Mouse (Mus musculus) midbrain, embryonic 11.5 days (tissue): Measurements from ENCODE around the gene Gdap1l1. TPM values are rescaled to one million over a fixed set of nuclear protein-coding genes. Genes with fewer than 3 reads are reported as not detected.

Experiments used
- ATAC-seq: fragments of 200-750 bp; cut with Nextera tagmentation; 2 replicates; pipeline ENCODE4 v1.8.0; 2017; ENCODE audit warnings: moderate TSS enrichment, moderate library complexity; ENCODE audit not compliant: low FRiP score
- DNase-seq: peaks from one replicate; pipeline ENCODE4 v3.0.0; 2015; ENCODE audit warnings: low spot score; ENCODE audit errors: missing footprints
- H3K27ac ChIP-seq: fragments of 300-500 bp; sonication (generic); 2 replicates; pipeline ENCODE4 v1.5.1; 2014; ENCODE audit warnings: low read depth, low read length
- H3K27me3 ChIP-seq: fragments of 300-500 bp; sonication (generic); 2 replicates; pipeline ENCODE4 v1.6.1; 2014; ENCODE audit warnings: mild to moderate bottlenecking, low read length, moderate library complexity, mixed read lengths; ENCODE audit not compliant: control insufficient read depth, insufficient read depth
- H3K36me3 ChIP-seq: fragments of 300-500 bp; sonication (generic); 2 replicates; pipeline ENCODE4 v1.6.1; 2014; ENCODE audit warnings: mild to moderate bottlenecking, low read length, moderate library complexity, mixed read lengths; ENCODE audit not compliant: control insufficient read depth, insufficient read depth
- H3K4me1 ChIP-seq: fragments of 300-500 bp; sonication (generic); 2 replicates; pipeline ENCODE4 v1.6.1; 2014; ENCODE audit warnings: low read length; ENCODE audit not compliant: control insufficient read depth, insufficient read depth
- H3K4me2 ChIP-seq: fragments of 300-500 bp; sonication (generic); 2 replicates; pipeline ENCODE4 v1.6.1; 2014; ENCODE audit warnings: mild to moderate bottlenecking, moderate library complexity
- H3K4me3 ChIP-seq: fragments of 300-500 bp; sonication (generic); 2 replicates; pipeline ENCODE4 v1.5.1; 2014; ENCODE audit warnings: low read depth, low read length
- H3K9ac ChIP-seq: fragments of 300-500 bp; sonication (generic); 2 replicates; pipeline ENCODE4 v1.6.1; 2014; ENCODE audit warnings: low read length
- H3K9me3 ChIP-seq: fragments of 300-500 bp; sonication (generic); 2 replicates; pipeline ENCODE4 v1.6.1; 2016; ENCODE audit warnings: low read length; ENCODE audit not compliant: control insufficient read depth
- WGBS: fragments of 180-500 bp; shearing (Covaris S2); extraction: QIAGEN DNeasy Blood & Tissue Kit; methylation state at CpG from one replicate; pipeline ENCODE4 v1.1.7; 2014; 5-methylcytosine and 5-hydroxymethylcytosine counted together
- polyA plus RNA-seq: library from polyadenylated mRNA; unstranded; fragments of >200 nt; fragmentation: Nextera tagmentation; extraction: Ambion mirVana; gene quantifications from 2 replicates; pipeline ENCODE4 v1.2.1, GENCODE M21; 2014

Gene Gdap1l1
- polyA plus RNA-seq, 1 experiment from 2014 or later, result 42.9 TPM

- ATAC-seq (peak; percentile 72; the same call in 1 of the 2 replicates), DNase-seq (peak; percentile 90)
- Histone ChIP-seq H3K27ac (no peak overlapping the region), H3K4me2 (peak overlapping the region; percentile 43), H3K27me3 (peaks cover 3% of the 10 kb centered on the region), H3K36me3 (no peaks in the 10 kb centered on the region), H3K4me1 (peaks cover 3% of the 10 kb centered on the region), H3K9me3 (no peaks in the 10 kb centered on the region), H3K9ac (peak overlapping the region; percentile 21), H3K4me3 (peak overlapping the region; percentile 21)
- WGBS, result under 1% methylated on average over 21 of the region's 21 CpGs
Observed at GRCm38 (mm10) chr2:163481539-163482029, 43.3 kb downstream of the Gdap1l1 start.

DNA sequence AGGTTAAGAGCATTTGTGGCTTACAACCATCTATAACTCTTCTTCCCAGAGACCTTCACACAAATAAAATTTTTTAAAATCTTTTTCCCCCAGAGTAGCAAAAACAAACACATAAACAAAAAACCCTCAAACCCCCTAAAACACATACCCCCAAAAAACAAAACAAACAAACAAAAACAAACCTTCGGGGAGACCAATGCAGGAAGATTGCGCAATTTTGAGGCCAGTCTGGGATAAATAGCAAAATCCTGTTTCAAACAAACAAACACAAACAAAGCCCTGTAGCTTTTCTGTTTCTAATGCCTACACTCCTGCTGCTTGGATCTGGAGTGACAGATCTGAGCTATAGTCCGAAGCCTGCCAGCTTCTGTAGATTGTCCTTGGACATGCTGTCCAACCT is 49.1 kb downstream of the Gdap1l1 start:
- H3K9ac ChIP-seq, result no peak overlapping the region
- H3K36me3 ChIP-seq, result no peaks in the 10 kb centered on the region
- no peak for ATAC-seq
- H3K27ac ChIP-seq, result no peak overlapping the region
- no peaks in the 10 kb centered on the region for H3K4me1 ChIP-seq
- H3K27me3 ChIP-seq, result no peaks in the 10 kb centered on the region
- no peak for DNase-seq
- no peak overlapping the region for H3K4me3 ChIP-seq
- no peaks in the 10 kb centered on the region for H3K9me3 ChIP-seq
- H3K4me2 ChIP-seq, result no peak overlapping the region
- 92% methylated on average over 3 of the region's 3 CpGs for WGBS

- 65% methylated on average over 5 of the region's 5 CpGs for WGBS
- ATAC-seq (no peak), DNase-seq (peak; percentile 57)
Observed at GRCm38 (mm10) chr2:163489725-163490291, 51.5 kb downstream of the Gdap1l1 start.

GRCm38 (mm10) chr2:163490656-163491055 is 52.4 kb downstream of the Gdap1l1 start:
- ATAC-seq (no peak), DNase-seq (peak; percentile 35)
- Histone ChIP-seq H3K4me3 (no peak overlapping the region), H3K27me3 (no peaks in the 10 kb centered on the region), H3K36me3 (no peaks in the 10 kb centered on the region), H3K4me2 (no peak overlapping the region), H3K9me3 (no peaks in the 10 kb centered on the region), H3K9ac (no peak overlapping the region), H3K4me1 (no peaks in the 10 kb centered on the region), H3K27ac (no peak overlapping the region)
- 91% methylated on average over 17 of the region's 17 CpGs for WGBS

More at GRCm38 (mm10) chr2:163489725-163490291, 51.5 kb downstream of the Gdap1l1 start:
- Histone ChIP-seq H3K27me3 (no peaks in the 10 kb centered on the region), H3K9me3 (no peaks in the 10 kb centered on the region), H3K9ac (no peak overlapping the region), H3K4me2 (no peak overlapping the region), H3K4me3 (no peak overlapping the region), H3K36me3 (no peaks in the 10 kb centered on the region), H3K4me1 (no peaks in the 10 kb centered on the region), H3K27ac (no peak overlapping the region)

GRCm38 (mm10) chr2:163491351-163491750 is 53.1 kb downstream of the Gdap1l1 start:
- no peaks in the 10 kb centered on the region for H3K4me1 ChIP-seq
- ATAC-seq (no peak), DNase-seq (no peak)
- WGBS, result 69% methylated on average over 7 of the region's 7 CpGs
- no peak overlapping the region for H3K9ac ChIP-seq
- H3K27me3 ChIP-seq, result no peaks in the 10 kb centered on the region
- H3K36me3 ChIP-seq, result no peaks in the 10 kb centered on the region
- no peak overlapping the region for H3K27ac ChIP-seq
- no peak overlapping the region for H3K4me2 ChIP-seq
- no peak overlapping the region for H3K4me3 ChIP-seq
- H3K9me3 ChIP-seq, result no peaks in the 10 kb centered on the region

DNA sequence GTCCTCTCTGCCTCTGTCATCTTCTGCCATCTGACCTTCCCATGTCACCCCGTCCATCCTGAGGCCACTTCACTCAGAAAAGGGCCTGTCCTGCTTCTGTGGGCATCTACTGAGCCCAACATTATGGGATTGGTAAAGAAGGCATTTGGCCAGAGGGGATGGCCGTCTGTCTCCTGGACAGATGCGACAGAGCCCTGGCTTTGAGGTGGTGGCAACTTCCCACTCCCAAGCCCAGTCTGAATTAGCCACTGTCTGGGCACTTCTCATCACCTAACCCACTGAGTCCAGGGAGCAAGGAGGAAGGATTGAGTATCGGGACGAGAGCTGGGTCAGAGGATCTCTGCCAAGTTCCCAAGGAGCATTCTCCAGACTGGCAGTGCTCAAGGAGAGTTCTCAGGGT is 53.7 kb downstream of the Gdap1l1 start, which contains the start of gene R3hdml:
TSS of gene R3hdml (plus strand) at position 301 of the 400 bp plus-strand sequence.
- Histone ChIP-seq H3K4me1 (no peaks in the 10 kb centered on the region), H3K9me3 (no peaks in the 10 kb centered on the region), H3K27me3 (no peaks in the 10 kb centered on the region), H3K9ac (no peak within 1 kb of the TSS), H3K4me2 (no peak within 1 kb of the TSS), H3K4me3 (no peak within 1 kb of the TSS), H3K36me3 (no peaks in the 10 kb centered on the region), H3K27ac (no peak within 1 kb of the TSS)
- ATAC-seq (no peak), DNase-seq (peak; percentile 60)
- WGBS, result 79% methylated on average over 5 of the region's 5 CpGs

DNA sequence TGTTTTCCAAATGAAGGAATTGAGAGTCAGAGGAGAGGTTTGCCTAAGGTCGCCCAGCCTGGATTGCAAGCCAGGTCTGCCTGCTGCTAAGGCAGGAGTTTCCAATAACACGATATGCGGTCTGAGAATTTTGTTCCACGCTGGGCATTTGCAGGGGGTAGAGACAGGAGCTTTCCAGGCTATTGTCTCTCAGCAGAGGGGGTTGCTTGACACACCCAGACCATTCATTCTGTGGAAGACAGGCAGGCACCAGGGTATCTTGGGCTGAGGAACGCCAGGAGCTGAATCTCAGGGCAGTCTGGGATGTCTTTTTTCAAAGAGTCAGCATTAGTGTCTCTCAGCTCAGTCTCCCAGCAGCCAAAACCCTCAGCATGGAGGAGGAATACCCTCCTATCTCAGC is 54.8 kb downstream of the Gdap1l1 start:
- H3K9me3 ChIP-seq, result no peaks in the 10 kb centered on the region
- no peaks in the 10 kb centered on the region for H3K36me3 ChIP-seq
- H3K4me3 ChIP-seq, result no peak overlapping the region
- H3K27me3 ChIP-seq, result no peaks in the 10 kb centered on the region
- DNase-seq, result peak; percentile 80
- no peak overlapping the region for H3K27ac ChIP-seq
- 17% methylated on average over 5 of the region's 5 CpGs for WGBS
- H3K4me2 ChIP-seq, result no peak overlapping the region
- H3K9ac ChIP-seq, result no peak overlapping the region
- no peaks in the 10 kb centered on the region for H3K4me1 ChIP-seq
- no peak for ATAC-seq

DNA sequence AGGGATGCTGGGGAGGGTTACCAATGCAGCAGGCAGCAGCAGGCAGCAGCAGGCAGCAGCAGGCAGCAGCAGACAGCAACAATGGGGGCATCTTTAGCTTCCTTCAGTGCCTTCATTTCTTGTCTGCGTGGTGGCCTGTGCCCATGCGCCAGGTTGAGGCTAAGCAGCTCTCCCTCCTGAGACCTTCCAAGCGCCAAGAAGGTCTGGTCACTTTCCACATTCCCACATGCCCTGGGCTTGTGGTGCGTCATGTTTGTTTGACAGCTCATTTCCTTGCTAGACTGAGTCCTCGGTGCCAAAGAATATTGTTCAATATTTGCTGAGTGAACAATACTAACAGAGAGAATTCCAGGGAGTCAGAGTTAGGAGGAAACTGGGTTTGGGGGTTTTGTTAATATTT is 55.7 kb downstream of the Gdap1l1 start:
- no peaks in the 10 kb centered on the region for H3K4me1 ChIP-seq
- DNase-seq (peak; percentile 62), ATAC-seq (no peak)
- no peak overlapping the region for H3K9ac ChIP-seq
- no peaks in the 10 kb centered on the region for H3K9me3 ChIP-seq
- H3K4me3 ChIP-seq, result no peak overlapping the region
- no peaks in the 10 kb centered on the region for H3K36me3 ChIP-seq
- no peak overlapping the region for H3K27ac ChIP-seq
- WGBS, result 62% methylated on average over 5 of the region's 5 CpGs
- H3K27me3 ChIP-seq, result no peaks in the 10 kb centered on the region
- no peak overlapping the region for H3K4me2 ChIP-seq

DNA sequence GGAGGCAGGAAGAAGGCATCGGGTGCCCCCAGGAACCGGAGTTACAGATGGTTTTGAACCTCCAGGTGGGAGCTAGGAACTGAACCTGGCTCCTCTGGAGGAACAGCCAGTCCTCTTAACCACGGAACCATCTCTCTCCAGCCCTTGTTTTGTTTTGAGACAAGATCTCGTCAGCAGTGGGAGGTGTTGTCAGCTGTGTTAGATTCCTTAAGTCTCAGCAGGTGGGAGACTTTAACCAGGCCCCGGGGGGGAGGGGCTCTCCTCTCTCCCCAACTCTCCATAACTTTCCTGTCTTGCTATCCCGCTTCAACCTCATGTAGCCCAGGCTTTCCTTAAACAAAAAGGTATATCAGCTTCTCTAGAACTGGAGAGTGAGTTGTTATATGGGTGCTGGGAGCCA is 56.2 kb downstream of the Gdap1l1 start:
- ATAC-seq (no peak), DNase-seq (peak; percentile 6)
- Histone ChIP-seq H3K4me2 (no peak overlapping the region), H3K36me3 (no peaks in the 10 kb centered on the region), H3K27me3 (no peaks in the 10 kb centered on the region), H3K4me3 (no peak overlapping the region), H3K9ac (no peak overlapping the region), H3K27ac (no peak overlapping the region), H3K9me3 (no peaks in the 10 kb centered on the region), H3K4me1 (no peaks in the 10 kb centered on the region)
- WGBS, result 42% methylated on average over 6 of the region's 6 CpGs
